Mouse (Mus musculus): ENCODE measurements around the gene Gm36079.
"Not testable (repeated sequence)": the region's sequence is repeated elsewhere in the genome, so short reads cannot be mapped to it uniquely, and the experiment has no call there.

Gene Gm36079

GRCm38 (mm10) chr13:120015348-120016007, 11.3 kb downstream of the Gm36079 start:
- not testable (repeated sequence) for DNase-seq (ENCODE audit: low spot score)

DNA sequence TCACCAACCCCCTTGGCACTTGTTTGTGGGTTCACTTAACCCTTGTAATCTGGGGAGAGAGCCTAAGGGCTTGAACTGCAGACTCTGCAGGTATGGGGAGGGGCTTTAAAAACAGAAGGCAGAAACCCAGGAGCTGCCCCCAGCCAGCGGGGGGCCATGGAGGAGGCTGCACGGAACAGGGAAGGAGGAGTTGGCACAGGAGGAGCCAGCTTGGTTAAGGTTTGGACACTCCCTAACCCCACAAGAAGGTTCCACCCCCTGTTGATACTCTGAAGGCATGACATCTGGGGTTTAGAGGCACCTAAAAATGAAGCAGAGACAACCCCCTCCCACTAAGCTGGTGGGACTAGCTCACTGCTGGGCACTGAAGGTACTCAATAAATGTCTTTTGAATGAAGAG, 12.8 kb downstream of the Gm36079 start:
- DNase-seq (ENCODE audit: low spot score) = not testable (repeated sequence)

DNA sequence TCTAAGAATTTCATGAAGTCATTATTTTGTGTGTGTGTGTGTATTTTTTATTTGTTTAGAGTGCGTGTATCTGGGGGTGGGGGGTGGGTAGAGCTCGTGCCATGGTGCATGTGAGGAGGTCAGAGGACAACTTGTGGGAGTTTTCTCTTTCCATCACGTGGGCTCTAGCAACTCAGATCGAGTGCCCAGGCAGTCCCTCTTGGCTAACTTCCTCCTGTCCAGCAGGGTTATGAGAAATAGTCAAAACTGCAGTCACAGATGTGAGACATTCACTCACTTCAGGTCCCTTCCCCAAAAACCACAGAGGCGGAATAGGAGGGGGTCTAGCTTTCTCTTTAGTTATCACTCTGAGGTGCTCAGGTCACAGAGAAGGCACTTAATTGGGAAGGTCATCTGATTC, 13.3 kb downstream of the Gm36079 start:
- DNase-seq (ENCODE audit: low spot score) = not testable (repeated sequence)

- DNase-seq (ENCODE audit: low spot score) = not testable (repeated sequence)
Observed at GRCm38 (mm10) chr13:120010068-120010467, 16.7 kb downstream of the Gm36079 start.

DNA sequence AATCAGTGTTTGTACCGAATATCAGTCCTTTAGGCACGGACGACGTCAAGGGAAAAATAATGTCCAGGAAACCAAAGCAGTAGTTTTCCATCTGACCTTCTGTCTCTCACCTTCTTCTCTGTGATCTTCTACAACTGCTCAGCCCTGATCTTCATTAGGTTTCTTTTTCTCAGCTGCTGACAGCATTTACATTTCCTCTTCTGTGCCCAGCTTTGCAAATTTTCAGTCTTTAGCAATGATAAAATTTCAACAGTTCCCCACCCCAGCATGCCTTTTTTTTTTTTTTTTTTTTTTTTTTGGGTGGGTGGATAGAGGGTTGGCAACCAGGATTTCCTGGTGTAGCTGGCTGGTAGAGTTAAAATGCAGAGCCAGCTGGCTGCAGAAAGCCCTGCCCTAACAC, 27.6 kb downstream of the Gm36079 start:
- not testable (repeated sequence) for DNase-seq (ENCODE audit: low spot score)

DNA sequence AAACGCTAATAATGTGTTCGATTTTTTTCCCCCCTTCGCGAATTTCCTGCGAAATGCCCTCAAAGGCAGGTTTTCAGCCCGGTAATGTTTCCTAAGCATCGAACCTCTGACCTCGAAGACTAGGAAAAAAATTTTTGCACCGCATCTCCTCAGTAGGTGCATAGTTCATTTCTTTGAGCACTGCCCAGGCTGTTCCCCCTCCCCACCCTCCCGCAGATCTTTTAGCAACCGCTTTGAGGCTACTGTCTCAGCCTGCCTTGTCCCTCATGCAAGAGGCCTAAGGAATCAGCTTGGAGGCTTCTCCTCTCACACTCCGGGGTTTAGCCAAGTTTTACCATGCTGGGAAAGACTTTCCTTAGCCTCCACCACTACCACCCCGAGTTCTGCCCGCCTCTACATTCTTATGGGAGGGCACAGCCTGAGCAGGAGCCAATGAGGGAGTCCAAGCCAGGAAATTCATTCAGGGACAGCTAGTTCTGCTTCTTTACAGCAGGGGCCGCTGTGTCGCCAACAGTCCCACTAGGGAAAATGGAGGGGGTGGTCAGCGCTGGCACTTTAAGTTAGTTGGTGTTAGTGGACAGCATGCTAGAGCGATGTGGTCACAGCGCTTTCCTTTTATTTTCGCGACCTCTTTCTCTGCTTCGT, 28.2 kb downstream of the Gm36079 start:
- DNase-seq (ENCODE audit: low spot score) = not testable (repeated sequence)

DNA sequence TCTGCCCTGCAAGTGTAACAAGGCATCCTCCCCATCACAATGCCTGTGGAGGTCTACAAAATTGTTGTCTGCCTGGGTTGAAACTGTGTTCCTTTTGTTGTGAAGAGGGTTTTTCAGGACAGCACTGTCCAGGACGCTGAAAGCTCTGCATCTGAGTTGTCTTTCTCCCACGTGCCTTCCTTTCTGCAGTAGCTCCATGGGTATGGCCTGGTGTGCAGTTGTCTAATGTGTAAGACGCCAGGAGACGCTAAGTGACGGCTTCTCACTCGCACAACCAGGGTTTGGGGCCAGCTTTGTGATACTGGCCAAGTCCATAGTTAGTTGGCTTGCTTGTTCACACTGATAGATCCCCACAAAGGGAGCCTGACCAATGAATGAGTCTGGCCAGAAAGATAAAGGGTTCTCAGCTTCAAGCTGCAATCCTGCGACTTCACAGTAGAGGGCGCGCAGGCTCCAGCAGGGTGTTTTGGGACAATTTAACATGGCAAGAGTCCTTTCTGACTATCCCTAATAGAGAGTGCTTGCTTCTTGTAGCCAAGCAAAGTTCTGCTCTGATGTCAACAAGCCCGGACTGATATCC, 34.8 kb downstream of the Gm36079 start:
- not testable (repeated sequence) for DNase-seq (ENCODE audit: low spot score)

DNA sequence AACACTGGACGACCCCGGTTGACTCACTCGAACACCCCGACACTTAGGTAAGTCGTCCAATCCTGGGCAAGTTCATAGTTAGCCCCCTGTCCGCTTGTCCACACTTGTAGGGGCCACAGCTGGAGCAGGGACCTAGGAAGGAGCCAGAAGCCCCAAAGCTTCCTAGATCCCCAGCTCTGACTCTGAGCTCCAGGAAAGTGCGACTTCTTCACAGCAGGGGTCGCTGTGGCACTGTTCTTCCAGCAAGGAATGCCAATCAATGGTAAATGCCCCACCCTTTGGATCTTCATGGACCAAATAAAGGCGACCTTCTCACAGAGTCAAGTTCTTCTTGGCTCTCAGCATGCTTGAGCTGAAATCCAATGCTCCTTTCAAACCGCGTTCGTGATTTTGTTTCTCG, 35.5 kb downstream of the Gm36079 start:
- not testable (repeated sequence) for DNase-seq (ENCODE audit: low spot score)

Measured in MN1 (cell line).